Mouse (Mus musculus): ENCODE results near the gene Cmip. TPM values are rescaled to one million over a fixed set of nuclear protein-coding genes. Genes with fewer than 3 reads are reported as not detected.

Gene Cmip
- polyA plus RNA-seq, 1 experiment from 2014 or later = 9.3 TPM

DNA sequence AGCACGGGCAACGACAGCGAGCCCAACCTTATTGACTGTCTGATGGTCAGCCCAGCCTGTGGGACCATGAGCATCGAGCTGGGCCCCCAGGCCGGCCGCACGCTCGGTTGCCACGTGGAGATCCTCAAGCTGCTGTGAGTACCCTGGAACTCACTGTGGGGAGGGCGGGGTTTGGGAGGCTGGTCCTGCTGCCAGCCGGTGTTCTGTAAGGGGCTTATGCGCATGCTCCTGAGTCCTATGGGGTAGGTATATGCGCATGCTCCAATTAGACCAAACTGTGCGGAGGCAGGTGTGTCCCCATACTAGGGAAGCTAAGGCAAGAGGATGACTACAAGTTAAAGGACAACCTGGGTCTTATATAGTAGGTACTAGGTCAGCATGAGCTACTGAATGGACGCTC is 179.9 kb downstream of the Cmip start:
- H3K36me3 ChIP-seq = peaks cover 91% of the 10 kb centered on the region
- H3K9me3 ChIP-seq (replicated peaks) = no peaks in the 10 kb centered on the region
- DNase-seq (ENCODE audit: low spot score) = no peak
- H3K4me1 ChIP-seq = no peaks in the 10 kb centered on the region
- H3K4me3 ChIP-seq = no peak overlapping the region
- WGBS = 95% methylated on average over 15 of the region's 15 CpGs
- H3K27ac ChIP-seq (replicated peaks) = no peak overlapping the region
- no peaks in the 10 kb centered on the region for H3K27me3 ChIP-seq (ENCODE audit: low read depth, poor library complexity, severe bottlenecking)

DNA sequence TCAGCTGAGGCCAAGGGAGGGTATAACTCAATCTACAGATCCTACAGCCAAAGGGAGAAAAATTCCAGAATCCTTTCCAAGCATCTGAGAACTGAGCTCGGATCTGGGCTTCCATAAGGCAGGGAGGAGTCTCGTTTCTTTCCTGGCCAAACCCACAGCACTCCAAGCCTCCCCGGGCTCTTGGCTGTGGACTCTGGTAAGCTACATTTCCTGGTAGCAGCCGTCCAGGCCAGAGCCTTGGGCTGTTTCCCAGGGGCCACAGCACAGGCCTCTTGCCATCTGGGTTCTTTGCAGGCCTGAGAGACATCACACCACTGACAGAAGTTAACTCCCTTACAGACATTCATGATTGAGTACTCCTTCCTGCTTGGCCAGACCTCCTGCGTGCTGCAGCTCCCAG is 180.8 kb downstream of the Cmip start:
- no peak for DNase-seq (ENCODE audit: low spot score)
- Histone ChIP-seq H3K4me3 (no peak overlapping the region), H3K4me1 (no peaks in the 10 kb centered on the region), H3K27me3 (ENCODE audit: low read depth, poor library complexity, severe bottlenecking) (no peaks in the 10 kb centered on the region), H3K27ac (replicated peaks) (no peak overlapping the region), H3K9me3 (replicated peaks) (no peaks in the 10 kb centered on the region), H3K36me3 (peaks cover 83% of the 10 kb centered on the region)
- 89% methylated on average over 5 of the region's 5 CpGs for WGBS

DNA sequence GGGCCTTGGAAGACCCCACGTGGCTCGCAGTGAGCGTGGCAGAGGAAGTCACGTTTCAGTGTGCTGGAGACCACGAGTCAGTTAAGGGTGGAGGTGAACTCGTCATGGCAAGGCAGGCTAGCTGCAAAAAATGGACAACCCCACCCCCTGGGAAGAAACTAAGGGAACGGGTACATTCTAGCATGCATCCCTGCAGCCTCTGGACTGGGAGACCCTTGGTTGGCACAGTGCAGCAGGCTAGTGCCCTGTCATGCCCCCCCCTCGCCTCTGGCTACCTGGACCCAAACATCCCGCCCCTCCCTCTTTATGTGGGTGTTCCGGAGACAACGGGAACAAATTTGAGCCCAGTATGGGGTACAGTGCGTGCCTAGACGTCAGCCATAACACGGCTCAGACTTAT is 183.5 kb downstream of the Cmip start:
- Histone ChIP-seq H3K9me3 (replicated peaks) (no peaks in the 10 kb centered on the region), H3K27me3 (ENCODE audit: low read depth, poor library complexity, severe bottlenecking) (no peaks in the 10 kb centered on the region), H3K4me3 (no peak overlapping the region), H3K27ac (replicated peaks) (no peak overlapping the region), H3K4me1 (no peaks in the 10 kb centered on the region), H3K36me3 (peaks cover 73% of the 10 kb centered on the region)
- WGBS = 91% methylated on average over 14 of the region's 14 CpGs
- no peak for DNase-seq (ENCODE audit: low spot score)

DNA sequence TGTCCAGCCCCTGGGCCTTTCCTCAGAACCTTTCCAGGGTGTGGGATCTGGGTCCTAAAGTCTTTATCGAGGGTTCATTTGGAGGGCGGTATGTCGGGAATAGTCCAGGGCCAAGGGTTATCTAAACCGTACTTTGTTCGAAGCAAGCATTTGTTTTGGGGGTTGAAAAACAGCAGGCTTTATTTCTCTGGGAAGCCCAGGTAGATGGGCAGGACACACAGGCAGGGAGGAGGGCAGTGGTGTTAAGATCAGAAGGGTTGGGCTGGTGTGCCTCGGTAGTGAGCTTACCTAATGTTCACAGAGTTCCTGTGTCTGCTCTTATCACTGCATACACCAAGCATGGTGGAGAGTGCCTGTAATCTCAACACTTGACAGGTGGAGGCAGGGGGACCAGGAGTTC is 183.9 kb downstream of the Cmip start:
- H3K27me3 ChIP-seq (ENCODE audit: low read depth, poor library complexity, severe bottlenecking) = no peaks in the 10 kb centered on the region
- no peak overlapping the region for H3K4me3 ChIP-seq
- peaks cover 73% of the 10 kb centered on the region for H3K36me3 ChIP-seq
- H3K9me3 ChIP-seq (replicated peaks) = no peaks in the 10 kb centered on the region
- no peak overlapping the region for H3K27ac ChIP-seq (replicated peaks)
- WGBS = 91% methylated on average over 6 of the region's 6 CpGs
- no peak for DNase-seq (ENCODE audit: low spot score)
- H3K4me1 ChIP-seq = no peaks in the 10 kb centered on the region

DNA sequence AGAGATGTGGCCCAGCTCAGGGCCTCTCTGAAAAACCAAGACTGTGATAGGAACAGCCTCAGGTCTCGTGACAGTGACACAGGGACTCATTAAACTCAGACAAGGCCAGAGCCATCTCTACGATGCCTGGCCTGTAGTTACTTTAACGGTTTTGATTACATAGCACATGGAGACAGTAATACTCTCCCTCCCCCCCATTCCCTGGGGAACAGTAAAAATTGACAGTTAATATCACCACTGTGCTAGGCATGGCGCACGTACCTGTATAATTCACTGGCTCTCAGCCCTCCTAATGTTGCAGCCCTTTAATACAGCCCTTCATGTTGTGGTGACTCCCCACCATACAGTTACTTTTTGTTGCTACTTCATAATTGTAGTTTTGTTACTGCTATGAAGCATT is 188.6 kb downstream of the Cmip start:
- 96% methylated on average over 5 of the region's 5 CpGs for WGBS
- Histone ChIP-seq H3K4me1 (no peaks in the 10 kb centered on the region), H3K4me3 (no peak overlapping the region), H3K27me3 (ENCODE audit: low read depth, poor library complexity, severe bottlenecking) (no peaks in the 10 kb centered on the region), H3K36me3 (peaks cover 73% of the 10 kb centered on the region), H3K9me3 (replicated peaks) (no peaks in the 10 kb centered on the region), H3K27ac (replicated peaks) (no peak overlapping the region)
- DNase-seq (ENCODE audit: low spot score) = no peak

DNA sequence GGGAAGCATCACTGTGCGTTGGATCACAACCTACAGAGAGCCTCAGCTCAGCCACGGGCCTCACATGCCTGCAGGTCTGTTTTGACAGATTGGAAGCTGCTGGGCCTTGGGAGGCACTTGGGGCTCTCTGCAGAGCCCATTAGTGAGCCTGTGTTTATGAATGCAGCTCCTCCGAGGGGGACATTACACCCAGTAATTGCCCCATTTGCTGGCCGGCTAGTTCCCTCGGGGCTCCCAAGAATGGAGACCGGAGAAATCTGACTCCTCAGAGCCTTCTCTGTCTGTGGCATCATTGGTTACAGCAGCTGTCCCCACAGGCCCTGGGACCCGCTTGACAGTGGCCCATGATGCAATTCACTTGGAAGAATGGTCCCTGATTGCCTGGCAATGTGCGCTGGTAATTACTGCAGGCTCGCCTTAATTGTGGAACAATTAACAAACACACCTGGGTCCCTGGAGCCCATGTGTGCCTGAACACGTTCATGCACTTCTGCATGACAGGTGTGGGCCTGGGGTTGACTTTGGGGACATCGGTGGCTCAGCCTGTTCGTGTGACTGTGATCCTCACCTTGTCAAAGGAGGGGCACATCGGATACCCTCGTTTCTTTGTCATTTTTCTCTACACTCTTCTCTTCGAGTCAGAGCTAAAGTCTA is 189.6 kb downstream of the Cmip start:
- H3K4me3 ChIP-seq = no peak overlapping the region
- H3K4me1 ChIP-seq = no peaks in the 10 kb centered on the region
- DNase-seq (ENCODE audit: low spot score) = no peak
- 87% methylated on average over 15 of the region's 15 CpGs for WGBS
- H3K9me3 ChIP-seq (replicated peaks) = no peaks in the 10 kb centered on the region
- no peaks in the 10 kb centered on the region for H3K27me3 ChIP-seq (ENCODE audit: low read depth, poor library complexity, severe bottlenecking)
- peaks cover 76% of the 10 kb centered on the region for H3K36me3 ChIP-seq
- 0 out of 2 replicates have a peak overlapping the region, but pooled peaks have one; percentile 28 for H3K27ac ChIP-seq (replicated peaks)

DNA sequence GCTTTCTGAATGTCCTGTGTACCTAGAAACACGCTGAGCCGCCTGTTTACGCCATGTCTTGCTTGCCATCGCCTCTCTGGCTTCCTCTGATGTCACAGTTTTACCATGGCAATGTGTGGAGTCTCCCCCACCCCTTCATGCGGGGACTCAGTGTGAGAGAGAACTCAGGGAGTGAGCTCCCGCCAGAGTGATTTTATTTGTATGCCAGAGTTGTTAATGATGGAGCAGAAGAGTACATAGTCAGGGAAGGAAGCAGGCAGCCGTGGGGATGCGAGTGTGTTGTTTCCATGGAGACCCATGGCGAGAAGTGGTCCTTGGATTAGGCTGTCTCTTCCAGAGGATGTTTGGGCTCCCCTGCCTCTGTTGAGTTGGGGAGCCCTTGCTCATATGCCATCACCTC is 194.2 kb downstream of the Cmip start:
- Histone ChIP-seq H3K4me1 (no peaks in the 10 kb centered on the region), H3K9me3 (replicated peaks) (no peaks in the 10 kb centered on the region), H3K27ac (replicated peaks) (no peak overlapping the region), H3K36me3 (peaks cover 100% of the 10 kb centered on the region), H3K4me3 (no peak overlapping the region), H3K27me3 (ENCODE audit: low read depth, poor library complexity, severe bottlenecking) (no peaks in the 10 kb centered on the region)
- no peak for DNase-seq (ENCODE audit: low spot score)
- WGBS = 86% methylated on average over 9 of the region's 9 CpGs

DNA sequence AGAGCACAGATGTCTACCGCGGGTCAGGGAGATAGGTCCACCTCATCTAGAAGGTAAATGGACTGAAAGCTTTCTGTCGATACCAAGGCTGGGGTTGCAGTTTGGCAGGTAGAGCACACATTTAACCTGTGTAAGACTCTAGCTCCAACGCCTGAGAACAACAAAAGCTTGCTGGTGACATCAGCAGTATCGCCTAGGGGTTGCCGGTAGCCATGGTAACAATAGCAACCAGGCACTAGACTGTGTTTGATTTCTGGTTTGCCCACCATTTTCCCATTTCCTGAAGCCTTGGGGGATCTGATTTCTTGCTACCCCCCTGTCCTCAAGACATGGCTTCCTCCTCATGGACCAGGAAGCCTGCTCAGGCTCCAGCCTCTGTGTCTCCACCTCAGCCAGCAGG is 197.1 kb downstream of the Cmip start:
- no peak for DNase-seq (ENCODE audit: low spot score)
- no peaks in the 10 kb centered on the region for H3K9me3 ChIP-seq (replicated peaks)
- peaks cover 2% of the 10 kb centered on the region; the same call in 1 of the 2 replicates for H3K4me1 ChIP-seq
- 92% methylated on average over 6 of the region's 6 CpGs for WGBS
- H3K27me3 ChIP-seq (ENCODE audit: low read depth, poor library complexity, severe bottlenecking) = no peaks in the 10 kb centered on the region
- H3K4me3 ChIP-seq = no peak overlapping the region
- H3K27ac ChIP-seq (replicated peaks) = no peak overlapping the region
- peaks cover 100% of the 10 kb centered on the region for H3K36me3 ChIP-seq

DNA sequence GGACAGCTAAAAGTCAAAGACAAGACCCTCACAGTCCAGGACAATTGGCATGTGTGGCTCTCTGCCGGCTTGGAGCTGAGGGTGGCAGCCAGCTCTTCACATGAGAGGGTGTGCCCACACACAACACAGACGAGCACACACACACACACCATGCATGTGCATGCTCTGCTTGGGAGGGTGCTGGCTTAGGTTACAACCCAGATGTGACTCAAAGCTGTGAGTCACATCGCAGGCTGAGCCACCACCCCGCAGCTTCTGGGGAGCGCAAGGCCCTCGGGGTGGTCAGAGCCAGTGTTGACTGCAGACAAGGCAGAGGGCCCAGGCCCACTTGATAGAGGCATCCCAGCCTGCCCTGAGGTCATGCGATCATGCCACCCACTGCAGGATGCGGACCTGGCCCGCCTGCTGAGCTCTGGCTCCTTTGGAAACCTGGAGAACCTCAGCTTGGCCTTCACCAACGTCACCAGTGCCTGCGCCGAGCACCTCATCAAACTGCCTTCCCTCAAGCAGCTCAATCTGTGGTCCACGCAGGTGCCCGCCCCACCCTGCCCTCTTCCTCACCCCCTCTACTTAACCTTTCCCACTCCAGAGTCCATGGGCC is 197.8 kb downstream of the Cmip start:
- no peak for DNase-seq (ENCODE audit: low spot score)
- no peak overlapping the region for H3K4me3 ChIP-seq
- H3K4me1 ChIP-seq = peaks cover 9% of the 10 kb centered on the region
- no peaks in the 10 kb centered on the region for H3K9me3 ChIP-seq (replicated peaks)
- peaks cover 99% of the 10 kb centered on the region for H3K36me3 ChIP-seq
- no peaks in the 10 kb centered on the region for H3K27me3 ChIP-seq (ENCODE audit: low read depth, poor library complexity, severe bottlenecking)
- WGBS = 93% methylated on average over 14 of the region's 14 CpGs
- H3K27ac ChIP-seq (replicated peaks) = no peak overlapping the region

DNA sequence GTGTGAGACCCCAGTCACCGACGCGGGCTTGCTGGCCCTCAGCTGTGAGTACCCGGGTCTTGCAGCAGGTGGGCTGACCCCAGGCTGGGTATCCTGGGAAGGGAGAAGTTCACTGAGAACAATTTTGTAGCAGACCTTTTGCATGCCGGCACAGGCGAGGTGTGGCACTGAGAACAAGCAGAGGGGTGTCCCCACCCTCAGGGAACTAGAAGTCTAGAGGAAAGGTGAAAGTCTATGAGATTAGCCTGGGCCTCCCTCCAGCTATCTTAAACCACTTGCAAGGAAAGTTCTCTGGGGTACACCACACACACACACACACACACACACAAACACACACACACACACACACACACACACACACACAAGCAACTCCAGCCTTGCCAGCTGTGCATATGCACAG is 198.8 kb downstream of the Cmip start:
- DNase-seq (ENCODE audit: low spot score) = no peak
- peaks cover 18% of the 10 kb centered on the region for H3K4me1 ChIP-seq
- no peak overlapping the region for H3K27ac ChIP-seq (replicated peaks)
- peaks cover 88% of the 10 kb centered on the region for H3K36me3 ChIP-seq
- no peaks in the 10 kb centered on the region for H3K27me3 ChIP-seq (ENCODE audit: low read depth, poor library complexity, severe bottlenecking)
- no peak overlapping the region for H3K4me3 ChIP-seq
- no peaks in the 10 kb centered on the region for H3K9me3 ChIP-seq (replicated peaks)
- 92% methylated on average over 6 of the region's 6 CpGs for WGBS

DNA sequence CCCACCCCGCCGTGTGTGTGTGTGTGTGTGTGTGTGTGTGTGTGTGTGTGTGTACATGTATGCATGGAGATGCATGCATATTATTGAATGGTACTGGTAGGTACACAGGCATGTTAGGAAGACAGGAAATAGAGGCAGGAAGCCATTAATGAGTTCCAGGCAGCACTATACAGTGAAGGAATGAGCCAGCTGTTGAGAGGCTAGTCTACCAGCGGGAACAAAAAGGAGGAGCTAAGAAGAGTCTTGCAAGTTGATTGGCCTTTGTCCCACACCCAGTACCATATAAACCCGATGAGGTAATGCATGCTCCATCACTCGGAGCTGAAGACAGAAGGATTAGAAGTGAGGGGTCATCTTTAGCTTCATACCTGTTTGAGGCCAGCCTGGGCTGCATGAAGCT is 201.6 kb downstream of the Cmip start:
- 68% methylated on average over 3 of the region's 5 CpGs for whole genome bisulfite sequencing

DNA sequence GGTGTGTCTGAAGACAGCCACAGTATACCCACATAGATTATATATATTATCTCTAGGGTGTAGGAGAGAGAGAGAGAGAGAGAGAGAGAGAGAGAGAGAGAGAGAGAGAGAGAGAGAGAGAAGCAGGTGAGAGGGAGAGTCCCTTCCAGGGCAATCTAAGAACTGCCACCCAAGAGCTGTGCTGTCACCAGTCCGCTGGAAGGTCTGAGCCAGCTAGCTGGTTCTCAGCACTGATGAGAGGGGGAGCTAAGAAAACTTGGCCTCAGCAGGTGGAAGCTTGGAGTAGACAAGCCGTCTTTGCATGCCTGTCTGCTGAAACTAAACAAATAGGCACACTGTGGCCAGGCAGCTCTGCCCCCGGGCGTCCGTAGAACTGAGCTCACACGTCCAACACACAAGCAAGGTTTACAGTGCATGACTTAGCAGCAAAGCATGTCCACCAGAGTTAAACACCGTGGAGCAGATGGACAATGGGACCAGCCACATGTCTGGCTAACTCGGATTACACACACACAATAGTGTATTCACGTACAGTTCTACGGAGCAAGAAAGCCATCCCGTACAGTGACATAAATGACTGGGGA is 205.9 kb downstream of the Cmip start:
- H3K4me1 ChIP-seq = peaks cover 18% of the 10 kb centered on the region
- no peak overlapping the region for H3K4me3 ChIP-seq
- 89% methylated on average over 11 of the region's 11 CpGs for WGBS
- H3K36me3 ChIP-seq = peaks cover 19% of the 10 kb centered on the region
- no peaks in the 10 kb centered on the region for H3K9me3 ChIP-seq (replicated peaks)
- no peak for DNase-seq (ENCODE audit: low spot score)
- H3K27me3 ChIP-seq (ENCODE audit: low read depth, poor library complexity, severe bottlenecking) = no peaks in the 10 kb centered on the region
- no peak overlapping the region for H3K27ac ChIP-seq (replicated peaks)

More for the DNA sequence above, 201.6 kb downstream of the Cmip start:
- peaks cover 63% of the 10 kb centered on the region for H3K36me3 ChIP-seq
- no peak for DNase-seq (ENCODE audit: low spot score)
- peaks cover 18% of the 10 kb centered on the region for H3K4me1 ChIP-seq
- no peaks in the 10 kb centered on the region for H3K27me3 ChIP-seq (ENCODE audit: low read depth, poor library complexity, severe bottlenecking)
- H3K4me3 ChIP-seq = no peak overlapping the region
- H3K27ac ChIP-seq (replicated peaks) = no peak overlapping the region
- H3K9me3 ChIP-seq (replicated peaks) = no peaks in the 10 kb centered on the region

DNA sequence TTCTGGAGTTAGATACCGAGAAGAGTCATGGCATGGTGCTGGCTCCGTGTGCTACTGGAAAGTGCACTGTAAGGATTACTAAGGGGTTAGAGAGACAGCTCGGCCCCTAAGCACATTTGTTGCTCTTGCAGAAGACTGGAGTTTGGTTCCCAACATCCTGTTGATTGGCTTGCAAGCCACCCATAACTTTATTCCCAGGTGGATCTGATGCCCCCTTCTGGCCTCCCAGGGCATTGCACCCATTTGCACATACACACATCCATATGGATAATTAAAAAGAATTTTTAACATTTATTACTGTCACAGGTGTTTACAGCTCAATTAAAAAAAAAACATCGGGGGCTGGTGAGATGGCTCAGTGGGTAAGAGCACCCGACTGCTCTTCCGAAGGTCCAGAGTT is 207.7 kb downstream of the Cmip start:
- Histone ChIP-seq H3K27me3 (ENCODE audit: low read depth, poor library complexity, severe bottlenecking) (no peaks in the 10 kb centered on the region), H3K4me1 (peaks cover 13% of the 10 kb centered on the region), H3K27ac (replicated peaks) (no peak overlapping the region), H3K9me3 (replicated peaks) (no peaks in the 10 kb centered on the region), H3K36me3 (peaks cover 2% of the 10 kb centered on the region; the same call in 1 of the 2 replicates), H3K4me3 (no peak overlapping the region)
- no peak for DNase-seq (ENCODE audit: low spot score)
- WGBS = 95% methylated on average over 6 of the region's 6 CpGs
